Comparison of ENCODE assay signal across 8 mouse cellular contexts in genomic region chr15:81361417-81362015, GRCm38 (mm10). TPM values are rescaled to one million over a fixed set of nuclear protein-coding genes. Genes with fewer than 3 reads are reported as not detected.
DNase-seq lines count a peak whose midpoint lies in the region; ATAC-seq and TF ChIP-seq lines count a peak whose summit lies in the region.

No protein-coding gene starts in this region.

- H3K9ac ChIP-seq in kidney, postnatal 0 days (ENCODE audit: low read depth, low read length) = no peak overlapping the region
- no peak overlapping the region for H3K9ac ChIP-seq in intestine, embryonic 15.5 days
- no peak overlapping the region for H3K9ac ChIP-seq in midbrain, postnatal 0 days (replicated peaks; ENCODE audit: low read length, poor library complexity, severe bottlenecking)

- no peak for DNase-seq in kidney, postnatal 0 days (ENCODE audit: low spot score)
- no peak for DNase-seq in kidney, postnatal 25 days
- no peak for DNase-seq in embryonic facial prominence, embryonic 10.5 days (ENCODE audit: low spot score)
- DNase-seq in midbrain, postnatal 0 days (ENCODE audit: low spot score) = no peak
- no peak for DNase-seq in right cerebral cortex, postnatal 4 days
- DNase-seq in frontal cortex, postnatal 10 days (ENCODE audit: low spot score in 2 of 2) = no peak
- no peak for DNase-seq in cerebellum, adult 8-10 months

- no peak for TF ChIP-seq CTCF in kidney, postnatal 0 days (IDR thresholded peaks at IDR 0.05; ENCODE audit: low read depth)
- TF ChIP-seq CTCF in midbrain, postnatal 0 days (IDR thresholded peaks at IDR 0.05) = no peak

- no peaks in the 10 kb centered on the region for H3K27me3 ChIP-seq in kidney, postnatal 0 days (ENCODE audit: insufficient read depth, low read length)
- no peaks in the 10 kb centered on the region for H3K27me3 ChIP-seq in embryonic facial prominence, embryonic 10.5 days (replicated peaks; ENCODE audit: low read depth, poor library complexity, severe bottlenecking)
- H3K27me3 ChIP-seq in intestine, embryonic 15.5 days (replicated peaks) = no peaks in the 10 kb centered on the region
- H3K27me3 ChIP-seq in midbrain, postnatal 0 days (ENCODE audit: insufficient read depth, low read length) = no peaks in the 10 kb centered on the region

- H3K9me3 ChIP-seq in kidney, postnatal 0 days (replicated peaks; ENCODE audit: low read length) = no peaks in the 10 kb centered on the region
- no peaks in the 10 kb centered on the region for H3K9me3 ChIP-seq in embryonic facial prominence, embryonic 10.5 days
- no peaks in the 10 kb centered on the region for H3K9me3 ChIP-seq in intestine, embryonic 15.5 days
- no peaks in the 10 kb centered on the region for H3K9me3 ChIP-seq in midbrain, postnatal 0 days (ENCODE audit: low read length)

- H3K27ac ChIP-seq in kidney, postnatal 0 days = peak overlapping the region; percentile 60
- no peak overlapping the region for H3K27ac ChIP-seq in embryonic facial prominence, embryonic 10.5 days (replicated peaks)
- 0 out of 2 replicates have a peak overlapping the region, but pooled peaks have one; percentile 61 for H3K27ac ChIP-seq in intestine, embryonic 15.5 days
- no peak overlapping the region for H3K27ac ChIP-seq in midbrain, postnatal 0 days (ENCODE audit: low read depth, low read length)

- H3K4me1 ChIP-seq in kidney, postnatal 0 days (replicated peaks; ENCODE audit: insufficient read depth, low read length) = peaks cover 13% of the 10 kb centered on the region; the same call in 1 of the 2 replicates
- H3K4me1 ChIP-seq in embryonic facial prominence, embryonic 10.5 days = peaks cover 28% of the 10 kb centered on the region
- H3K4me1 ChIP-seq in intestine, embryonic 15.5 days (replicated peaks) = peaks cover 17% of the 10 kb centered on the region; the same call in 1 of the 2 replicates
- peaks cover 5% of the 10 kb centered on the region; the same call in 1 of the 2 replicates for H3K4me1 ChIP-seq in midbrain, postnatal 0 days (ENCODE audit: insufficient read depth, low read length)

- H3K36me3 ChIP-seq in kidney, postnatal 0 days (ENCODE audit: insufficient read depth, low read length) = peaks cover 7% of the 10 kb centered on the region; the same call in 1 of the 2 replicates
- peaks cover 46% of the 10 kb centered on the region for H3K36me3 ChIP-seq in embryonic facial prominence, embryonic 10.5 days (replicated peaks)
- H3K36me3 ChIP-seq in intestine, embryonic 15.5 days = peaks cover 2% of the 10 kb centered on the region; the same call in 1 of the 2 replicates
- peaks cover 7% of the 10 kb centered on the region; the same call in 1 of the 2 replicates for H3K36me3 ChIP-seq in midbrain, postnatal 0 days (ENCODE audit: insufficient read depth, low read length)

- no peak overlapping the region for H3K4me3 ChIP-seq in kidney, postnatal 0 days (replicated peaks; ENCODE audit: low read depth, low read length)
- H3K4me3 ChIP-seq in embryonic facial prominence, embryonic 10.5 days = peak overlapping the region; percentile 80; the same call in 1 of the 2 replicates
- 0 out of 2 replicates have a peak overlapping the region, but pooled peaks have one; percentile 59 for H3K4me3 ChIP-seq in intestine, embryonic 15.5 days (replicated peaks)
- no peak overlapping the region for H3K4me3 ChIP-seq in midbrain, postnatal 0 days (ENCODE audit: low read depth, low read length)

- no peak for ATAC-seq in kidney, postnatal 0 days (replicated peaks; ENCODE audit: low FRiP score, low read depth)
- ATAC-seq in intestine, embryonic 15.5 days = no peak
- no peak for ATAC-seq in midbrain, postnatal 0 days (ENCODE audit: low FRiP score)

- 43% methylated on average over 10 of the region's 10 CpGs for WGBS in kidney, postnatal 0 days
- 48% methylated on average over 10 of the region's 10 CpGs for WGBS in embryonic facial prominence, embryonic 10.5 days
- 29% methylated on average over 10 of the region's 10 CpGs for WGBS in intestine, embryonic 15.5 days
- WGBS in midbrain, postnatal 0 days = 45% methylated on average over 10 of the region's 10 CpGs

- H3K4me2 ChIP-seq in kidney, postnatal 0 days (ENCODE audit: low read length) = peak overlapping the region; percentile 77
- H3K4me2 ChIP-seq in intestine, embryonic 15.5 days (replicated peaks) = peak overlapping the region; percentile 73
- 0 out of 2 replicates have a peak overlapping the region, but pooled peaks have one; percentile 72 for H3K4me2 ChIP-seq in midbrain, postnatal 0 days (ENCODE audit: low read depth, low read length, poor library complexity, severe bottlenecking)

RNA-seq across cellular contexts. Expression of gene Slc25a17, which starts 0.9 kb away (rescaled TPM):
- polyA plus RNA-seq in kidney, postnatal 0 days (2015; fragmentation: Nextera tagmentation; extraction: Ambion mirVana) = 153 and 157 TPM in 2 replicates
- 83.0 and 94.0 TPM in 2 replicates for polyA plus RNA-seq in embryonic facial prominence, embryonic 10.5 days (2016; fragmentation: Nextera tagmentation; extraction: Ambion mirVana)
- 69.5 and 71.8 TPM in 2 replicates for polyA plus RNA-seq in intestine, embryonic 15.5 days (2015; fragmentation: Nextera tagmentation; extraction: Ambion mirVana)
- total RNA-seq in midbrain, postnatal 0 days (2014; rRNA removed) = 74.4 and 77.4 TPM in 2 replicates
- polyA plus RNA-seq in midbrain, postnatal 0 days (2015; fragmentation: Nextera tagmentation; extraction: Ambion mirVana) = 121 and 123 TPM in 2 replicates

RNA-seq across cellular contexts. Expression of gene St13, which starts 38.4 kb away (rescaled TPM):
- polyA plus RNA-seq in kidney, postnatal 0 days (2015; fragmentation: Nextera tagmentation; extraction: Ambion mirVana) = 173 and 186 TPM in 2 replicates
- polyA plus RNA-seq in embryonic facial prominence, embryonic 10.5 days (2016; fragmentation: Nextera tagmentation; extraction: Ambion mirVana) = 231 and 233 TPM in 2 replicates
- 145 and 170 TPM in 2 replicates for polyA plus RNA-seq in intestine, embryonic 15.5 days (2015; fragmentation: Nextera tagmentation; extraction: Ambion mirVana)
- total RNA-seq in midbrain, postnatal 0 days (2014; rRNA removed) = 111 and 137 TPM in 2 replicates
- polyA plus RNA-seq in midbrain, postnatal 0 days (2015; fragmentation: Nextera tagmentation; extraction: Ambion mirVana) = 231 and 241 TPM in 2 replicates

RNA-seq across cellular contexts. Expression of gene Xpnpep3, which starts 38.4 kb away (rescaled TPM):
- polyA plus RNA-seq in kidney, postnatal 0 days (2015; fragmentation: Nextera tagmentation; extraction: Ambion mirVana) = 8.3 and 8.7 TPM in 2 replicates
- polyA plus RNA-seq in embryonic facial prominence, embryonic 10.5 days (2016; fragmentation: Nextera tagmentation; extraction: Ambion mirVana) = 13.6 and 14.4 TPM in 2 replicates
- 7.5 and 8.3 TPM in 2 replicates for polyA plus RNA-seq in intestine, embryonic 15.5 days (2015; fragmentation: Nextera tagmentation; extraction: Ambion mirVana)
- total RNA-seq in midbrain, postnatal 0 days (2014; rRNA removed) = 8.2 and 13.8 TPM in 2 replicates
- polyA plus RNA-seq in midbrain, postnatal 0 days (2015; fragmentation: Nextera tagmentation; extraction: Ambion mirVana) = 5.4 and 6.5 TPM in 2 replicates

RNA-seq across cellular contexts. Expression of gene Dnajb7, which starts 46.6 kb away (rescaled TPM):
- 0.61 and 0.62 TPM in 2 replicates for polyA plus RNA-seq in kidney, postnatal 0 days (2015; fragmentation: Nextera tagmentation; extraction: Ambion mirVana)
- polyA plus RNA-seq in embryonic facial prominence, embryonic 10.5 days (2016; fragmentation: Nextera tagmentation; extraction: Ambion mirVana) = 3.0 and 3.1 TPM in 2 replicates
- polyA plus RNA-seq in intestine, embryonic 15.5 days (2015; fragmentation: Nextera tagmentation; extraction: Ambion mirVana) = 1.6 and 1.8 TPM in 2 replicates
- total RNA-seq in midbrain, postnatal 0 days (2014; rRNA removed) = not detected in 2 replicates
- 0.16 and 0.26 TPM in 2 replicates for polyA plus RNA-seq in midbrain, postnatal 0 days (2015; fragmentation: Nextera tagmentation; extraction: Ambion mirVana)

Comparison
In these comparisons a context has a peak if more than half of its experiments do, and no peak if none do; other contexts are left out.
1. H3K27ac ChIP-seq: peak in kidney, postnatal 0 days (single experiment) and intestine, embryonic 15.5 days (single experiment); none in embryonic facial prominence, embryonic 10.5 days (single experiment) and midbrain, postnatal 0 days (single experiment).
2. H3K4me3 ChIP-seq: peak in embryonic facial prominence, embryonic 10.5 days (single experiment) and intestine, embryonic 15.5 days (single experiment); none in kidney, postnatal 0 days (single experiment) and midbrain, postnatal 0 days (single experiment).
3. Peak in every context shown above with its lines, with median percentiles within 50 percentile points of each other: H3K4me2 ChIP-seq.